Mouse (Mus musculus): ENCODE results near the gene Frmd5.
"Not testable (repeated sequence)": the region's sequence is repeated elsewhere in the genome, so short reads cannot be mapped to it uniquely, and the experiment has no call there.

Gene Frmd5

DNA sequence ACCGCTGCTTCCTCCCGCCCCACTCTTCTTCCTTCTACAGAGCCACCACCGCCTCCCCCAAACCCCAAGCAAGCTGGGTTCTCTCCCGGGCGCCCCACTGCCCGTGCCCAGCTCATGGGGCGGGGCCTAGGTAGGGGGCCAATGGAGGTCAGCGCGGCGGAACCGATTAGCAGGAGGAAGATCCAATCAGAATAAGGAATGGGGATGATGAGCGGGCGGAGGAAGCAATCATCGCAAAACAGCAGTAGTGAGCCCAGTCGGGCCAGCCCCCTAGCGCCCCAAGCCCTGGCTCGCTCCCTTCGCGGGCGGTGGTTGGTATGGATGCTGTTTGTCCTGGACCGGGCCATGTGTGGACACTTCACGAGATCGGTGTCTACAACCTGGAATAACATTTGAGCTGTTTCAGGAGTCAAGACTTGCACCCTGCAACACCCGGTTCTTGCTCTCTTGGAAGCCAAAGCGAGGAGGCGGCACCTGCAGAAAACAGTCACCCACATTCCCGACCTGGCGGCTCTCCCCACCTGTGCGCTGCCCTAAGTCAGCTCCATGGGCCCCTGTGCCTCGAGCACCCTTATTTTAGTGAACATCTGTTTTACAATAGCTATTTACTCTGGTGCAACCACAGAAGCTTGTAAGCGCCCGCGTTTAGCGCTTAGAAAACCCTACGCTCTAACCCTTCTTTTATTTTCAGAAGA lies at the start of gene Frmd5:
Frmd5 (minus strand) TSS at position 129 of the 695 bp plus-strand sequence.
- DNase-seq (ENCODE audit: low spot score) = peak; percentile 88

DNA sequence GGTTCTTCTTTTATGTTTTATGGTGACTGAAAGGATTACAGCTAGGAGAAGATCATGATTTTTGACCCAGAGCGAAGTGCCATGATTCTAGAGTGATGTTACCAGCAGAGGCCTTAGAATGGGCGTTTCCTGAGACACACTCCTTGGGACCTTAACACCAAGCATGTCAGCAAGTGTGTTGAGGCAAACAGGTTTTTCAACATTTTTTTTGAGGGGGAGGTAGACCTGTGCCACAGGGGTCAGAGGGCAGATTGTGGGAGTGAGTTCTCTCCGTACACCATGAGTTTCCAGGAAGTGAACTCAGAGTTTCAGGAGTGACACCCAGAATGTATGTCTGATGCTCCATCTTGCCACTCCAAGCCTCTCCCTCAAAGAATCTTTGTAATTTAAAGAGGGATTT lies 47.1 kb upstream of the Frmd5 start:
- DNase-seq (ENCODE audit: low spot score) = no peak

DNA sequence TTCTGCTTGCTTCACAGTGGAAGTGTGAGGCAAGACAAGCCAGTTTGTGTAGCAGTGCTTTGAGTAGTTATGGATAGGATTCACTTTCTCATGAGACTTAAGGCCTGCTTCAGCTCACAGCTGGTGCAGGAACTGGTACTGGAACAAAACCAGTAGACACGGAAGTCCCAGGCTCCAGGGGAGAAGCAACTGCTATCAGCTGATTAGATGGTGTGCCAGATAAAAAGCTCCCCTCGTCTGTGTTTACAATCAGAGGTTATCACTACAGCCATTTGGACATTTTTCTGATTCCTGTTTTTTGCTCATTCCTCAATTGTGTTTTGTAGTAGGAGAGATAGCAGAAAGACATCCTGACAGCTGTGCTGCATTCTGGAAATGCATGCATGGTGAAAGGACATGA lies 45.2 kb upstream of the Frmd5 start:
- DNase-seq (ENCODE audit: low spot score) = no peak

DNA sequence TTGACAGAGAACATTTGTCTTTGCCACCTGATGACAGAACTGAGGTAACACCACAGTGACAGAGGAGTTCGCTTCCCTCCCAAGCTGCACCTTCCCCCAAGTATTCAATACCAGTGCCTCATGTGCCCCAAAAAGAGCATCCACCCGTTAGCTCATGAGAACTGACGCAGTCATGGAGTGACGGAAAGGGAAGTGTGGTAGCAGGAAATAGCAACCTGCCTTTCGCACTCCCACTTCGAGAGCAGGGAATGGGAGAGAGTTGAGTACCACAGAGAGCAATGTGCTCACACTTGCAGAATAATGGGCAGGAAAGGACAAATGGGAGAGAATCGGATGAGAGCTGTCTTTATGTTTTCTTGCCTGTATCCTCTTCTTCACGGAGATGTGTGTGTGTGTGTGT lies 39.2 kb upstream of the Frmd5 start:
- DNase-seq (ENCODE audit: low spot score) = no peak

DNA sequence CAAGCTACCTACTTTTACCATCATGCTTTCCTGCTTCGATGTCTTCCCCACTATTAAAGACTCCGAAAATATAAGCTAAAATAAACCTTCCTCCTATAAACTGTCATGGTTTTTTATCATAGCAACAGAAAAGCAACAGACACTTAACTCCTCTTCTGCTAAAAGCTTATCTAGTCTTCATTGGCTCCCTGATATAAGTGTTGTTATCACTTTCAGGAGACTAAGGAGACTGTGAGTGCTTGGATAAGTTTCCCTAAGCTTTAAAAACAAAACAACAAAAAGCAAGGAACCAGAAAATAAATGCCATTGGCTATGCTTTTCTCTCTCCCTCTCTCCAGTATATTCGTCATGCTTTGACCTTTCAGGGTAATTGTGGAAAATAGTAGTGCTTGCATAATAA lies 35.4 kb upstream of the Frmd5 start:
- DNase-seq (ENCODE audit: low spot score) = no peak

DNA sequence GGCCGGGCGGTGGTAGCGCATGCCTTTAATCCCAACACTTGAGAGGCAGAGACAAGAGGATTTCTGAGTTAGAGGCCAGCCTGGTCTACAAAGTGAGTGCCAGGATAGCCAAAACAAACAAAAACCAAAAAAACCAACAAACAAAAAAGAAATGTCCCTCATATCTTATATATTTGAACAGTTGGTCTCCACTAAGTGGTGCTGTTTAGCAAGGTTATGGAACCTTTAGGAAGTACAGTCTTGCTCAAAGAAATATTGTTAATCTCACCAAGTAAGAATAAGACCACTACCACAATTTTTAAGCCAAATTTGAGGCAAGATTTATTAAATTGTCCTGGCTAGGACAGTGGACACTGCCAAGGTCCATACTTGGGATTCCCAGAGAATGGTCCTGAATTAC lies 34.6 kb upstream of the Frmd5 start:
- DNase-seq (ENCODE audit: low spot score) = no peak

DNA sequence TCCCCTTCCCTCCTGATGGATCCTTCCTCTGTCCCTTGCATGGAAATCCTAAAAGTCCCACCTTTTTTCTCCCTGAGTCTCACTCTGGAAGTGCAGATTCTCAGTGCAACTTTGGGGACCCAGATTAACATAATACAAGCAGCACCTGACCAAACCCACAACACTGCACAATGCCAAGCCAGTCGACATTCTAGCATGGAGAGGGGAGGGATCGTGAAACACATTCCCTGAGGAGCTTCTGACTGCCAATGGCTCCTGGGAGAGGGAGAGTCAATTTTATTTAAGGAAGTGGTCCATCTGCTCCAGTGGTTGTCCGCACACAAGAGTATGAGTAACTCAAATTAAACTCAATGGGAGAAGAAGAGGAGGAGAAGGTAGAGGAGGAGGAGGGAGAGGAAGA lies 28.0 kb upstream of the Frmd5 start:
- DNase-seq (ENCODE audit: low spot score) = no peak

DNA sequence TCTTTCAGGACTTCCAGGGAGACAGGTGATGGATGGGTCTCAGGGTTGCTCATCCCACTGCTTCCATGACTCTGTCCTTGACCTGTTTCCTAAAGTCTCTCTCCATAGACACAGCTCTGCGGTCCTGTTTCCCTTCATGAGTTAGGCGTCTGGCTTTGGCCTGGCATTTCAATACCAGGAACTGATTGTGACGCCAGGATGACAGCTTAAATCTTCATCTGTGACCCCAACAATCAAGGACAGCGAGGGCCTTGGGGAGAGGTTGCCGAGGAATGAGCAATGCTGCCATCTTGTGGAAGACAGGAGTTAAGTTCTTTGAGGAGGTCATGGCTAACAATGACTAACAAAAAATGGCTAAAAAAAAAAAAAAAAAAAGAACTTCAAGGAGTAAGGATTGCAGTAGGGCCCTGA lies 25.6 kb upstream of the Frmd5 start:
- DNase-seq (ENCODE audit: low spot score) = peak; percentile 45

DNA sequence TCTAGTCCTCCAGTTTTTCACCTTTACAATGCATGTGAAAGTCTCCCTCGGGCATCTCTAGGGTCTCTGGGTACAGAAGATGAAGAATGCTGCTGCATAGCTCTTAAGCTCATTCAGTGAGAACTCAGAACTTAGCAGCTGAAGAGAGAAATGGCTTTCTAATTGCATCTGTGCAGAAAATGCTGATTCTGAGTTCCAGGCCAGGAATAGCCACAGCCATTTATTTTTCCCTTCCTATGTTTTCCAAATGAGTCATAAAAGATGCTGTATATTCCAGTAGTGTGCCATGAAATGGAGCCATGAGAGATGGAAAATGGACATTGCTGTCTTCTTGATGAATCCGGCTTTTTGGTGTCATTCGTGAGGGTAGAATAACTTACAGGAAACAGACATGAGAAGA lies 21.5 kb upstream of the Frmd5 start:
- DNase-seq (ENCODE audit: low spot score) = no peak

DNA sequence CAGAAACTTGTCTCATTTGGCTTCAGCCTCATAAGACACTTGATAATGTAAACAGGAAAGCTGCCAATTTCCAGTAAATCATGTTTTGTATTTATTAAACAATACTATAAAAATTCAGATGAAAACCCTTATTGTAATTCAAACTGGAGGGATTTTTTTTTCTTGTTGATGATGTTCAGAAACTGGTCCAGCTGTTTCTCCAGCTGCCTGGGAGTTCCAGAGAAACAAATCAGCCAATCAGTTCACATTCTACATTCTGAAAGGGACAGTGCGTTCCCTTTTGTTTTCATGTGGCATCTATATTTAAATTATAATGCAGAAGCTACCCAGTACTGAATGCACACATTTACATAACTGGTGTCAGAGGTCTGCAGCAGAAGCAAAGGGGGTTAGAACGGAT lies 19.3 kb upstream of the Frmd5 start:
- DNase-seq (ENCODE audit: low spot score) = no peak

DNA sequence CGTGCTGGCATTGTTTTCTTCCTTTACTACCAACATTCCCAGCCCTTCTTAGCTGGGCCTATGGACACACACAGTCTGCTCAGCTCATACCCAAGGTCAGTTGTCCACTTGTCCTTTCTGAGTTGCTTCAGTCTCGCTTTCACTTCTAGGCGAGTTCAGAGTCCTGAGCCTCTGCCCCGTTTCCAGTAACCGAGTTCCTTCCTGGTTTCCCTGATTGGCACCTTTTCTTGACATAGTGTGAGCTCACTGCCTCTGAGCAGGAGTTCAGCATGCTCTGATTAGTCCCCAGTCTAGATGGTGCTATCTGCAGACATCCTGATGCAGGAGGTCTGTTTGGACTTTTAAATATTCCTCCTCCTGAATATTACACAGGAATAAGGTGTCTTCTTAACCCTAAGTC lies 17.8 kb upstream of the Frmd5 start:
- DNase-seq (ENCODE audit: low spot score) = no peak

DNA sequence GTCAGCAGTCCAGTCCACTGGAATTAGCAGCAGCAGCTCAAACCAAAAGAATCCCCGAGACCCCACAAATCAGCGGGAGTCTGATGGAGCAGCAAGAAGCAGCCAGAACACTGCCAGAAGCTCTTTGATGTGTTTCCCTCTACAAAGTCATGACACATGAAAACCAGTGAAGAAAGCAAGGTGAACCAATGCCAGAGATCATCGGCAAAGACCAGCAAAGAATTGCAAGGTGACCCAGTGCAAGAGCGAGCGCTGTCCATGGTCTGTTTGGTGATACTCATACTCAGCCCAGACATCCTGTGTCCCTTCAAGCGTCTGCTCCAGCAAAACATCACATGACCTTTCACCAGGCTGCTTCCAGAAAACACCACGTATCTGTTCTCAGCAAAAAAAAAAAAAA lies 14.9 kb upstream of the Frmd5 start:
- no peak for DNase-seq (ENCODE audit: low spot score)

DNA sequence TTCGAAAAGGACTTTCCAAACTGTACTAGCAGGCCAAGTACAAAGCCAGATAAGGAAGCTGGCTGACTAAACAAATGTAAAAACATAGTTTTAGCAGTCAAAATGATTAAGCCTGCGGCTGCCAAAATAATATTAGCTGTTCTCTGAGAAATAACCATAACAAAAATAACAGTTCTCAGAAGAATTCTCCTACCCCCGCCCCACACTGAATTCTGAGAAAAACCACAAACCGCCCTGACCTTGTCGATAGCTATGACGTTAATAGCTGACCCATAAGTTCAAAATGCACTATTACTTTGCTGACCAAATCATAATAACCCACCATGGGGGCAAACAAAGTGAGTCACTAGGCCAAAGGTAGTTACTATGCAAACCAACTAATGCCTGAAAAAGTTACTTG lies 4.0 kb upstream of the Frmd5 start:
- DNase-seq (ENCODE audit: low spot score) = not testable (repeated sequence)

DNA sequence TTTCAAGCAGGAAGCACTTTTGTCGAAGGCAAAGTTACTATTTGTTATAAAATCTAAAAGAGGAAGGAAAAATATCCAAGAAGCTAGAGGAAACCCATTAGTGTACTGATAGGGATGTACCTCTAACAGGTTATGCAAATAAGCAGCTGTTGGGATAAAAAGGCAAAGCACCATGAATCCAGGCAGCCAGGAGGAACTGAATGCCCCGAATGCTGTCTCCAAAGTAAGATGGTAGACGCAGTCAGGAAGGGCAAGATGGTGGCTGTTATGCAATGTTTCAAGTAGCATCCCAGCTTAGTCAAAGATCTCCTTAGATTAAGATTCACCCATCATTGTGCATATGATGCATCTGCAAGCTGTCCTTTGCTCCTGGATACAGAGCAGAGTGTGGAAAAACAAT lies 2.2 kb upstream of the Frmd5 start:
- no peak for DNase-seq (ENCODE audit: low spot score)

DNA sequence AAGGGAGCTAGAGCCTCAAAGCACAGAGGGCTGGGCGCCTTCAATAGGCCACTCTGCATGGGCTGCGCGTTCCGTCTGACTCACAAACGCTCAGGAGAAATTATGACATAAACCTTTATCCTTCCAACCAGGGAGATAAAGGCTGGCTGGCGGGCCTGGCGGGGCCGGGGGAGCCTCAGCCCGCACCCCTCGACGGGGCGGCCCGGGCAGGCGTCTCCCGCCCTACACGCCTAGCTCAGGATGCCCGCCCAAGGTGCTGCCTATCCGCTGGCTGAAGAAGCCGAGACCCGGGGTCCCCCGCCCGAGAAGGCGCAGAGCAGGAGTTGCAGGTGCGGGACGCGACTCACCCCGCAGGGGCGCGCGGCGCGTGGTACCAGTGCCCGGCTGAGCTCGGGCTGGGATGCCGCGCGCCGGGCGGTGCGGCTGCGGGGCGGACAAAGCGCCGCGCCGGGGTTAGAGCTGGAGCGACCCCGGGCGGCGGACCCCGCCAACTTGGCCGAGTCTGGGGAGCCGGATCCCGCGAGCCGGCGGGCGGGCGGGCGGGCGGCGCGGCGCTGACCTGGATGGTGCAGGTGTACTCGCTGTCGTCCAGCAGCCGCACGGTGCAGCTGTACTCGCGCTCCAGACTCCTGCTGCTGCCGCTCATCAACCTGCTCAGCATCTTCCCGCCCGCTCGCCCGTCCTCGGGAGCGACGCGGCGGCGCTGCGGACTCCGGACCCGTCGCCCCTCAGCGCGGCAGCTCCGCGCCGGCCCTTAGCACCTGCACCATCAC lies 530 bp downstream of the Frmd5 start:
- peak; percentile 55 for DNase-seq (ENCODE audit: low spot score)

DNA sequence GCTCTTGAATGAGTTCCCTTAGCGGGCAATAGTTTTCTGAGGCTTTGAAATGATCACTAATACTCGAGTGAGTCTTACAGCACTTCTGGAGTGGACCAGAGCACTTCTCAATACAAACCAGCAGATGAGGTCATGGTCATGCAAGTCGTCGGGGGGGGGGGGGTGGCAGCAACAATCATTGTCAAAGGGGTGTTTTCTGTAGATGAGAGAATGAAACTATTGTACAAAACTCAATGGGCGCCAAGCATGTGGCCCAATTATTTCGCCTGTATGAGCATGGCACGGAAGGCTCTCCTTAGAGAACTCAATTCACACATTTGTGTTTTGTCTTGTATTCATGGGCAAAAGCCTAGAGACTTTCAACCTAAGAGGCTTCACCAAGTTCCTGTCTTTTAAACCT lies 7.8 kb downstream of the Frmd5 start:
- DNase-seq (ENCODE audit: low spot score) = no peak

DNA sequence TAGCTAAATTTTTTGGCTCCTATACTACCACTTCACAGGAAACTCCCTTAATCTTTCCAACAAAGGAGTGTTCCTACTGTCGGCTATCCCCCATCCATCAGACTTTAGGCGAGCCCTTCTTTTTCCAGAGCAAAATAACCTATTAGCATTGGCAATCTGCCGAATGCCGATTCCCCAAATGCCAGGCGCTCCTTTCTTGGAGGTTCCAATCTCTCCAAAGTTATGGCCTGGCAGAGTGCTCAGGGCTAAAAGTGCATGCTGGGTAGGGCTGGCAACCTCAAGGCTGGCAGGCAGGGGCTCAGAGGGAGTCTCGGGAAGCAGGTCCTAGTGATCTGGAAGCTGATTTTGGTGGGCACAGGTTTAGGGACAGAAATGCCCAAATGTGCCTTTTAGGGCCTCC lies 10.9 kb downstream of the Frmd5 start:
- DNase-seq (ENCODE audit: low spot score) = no peak

DNA sequence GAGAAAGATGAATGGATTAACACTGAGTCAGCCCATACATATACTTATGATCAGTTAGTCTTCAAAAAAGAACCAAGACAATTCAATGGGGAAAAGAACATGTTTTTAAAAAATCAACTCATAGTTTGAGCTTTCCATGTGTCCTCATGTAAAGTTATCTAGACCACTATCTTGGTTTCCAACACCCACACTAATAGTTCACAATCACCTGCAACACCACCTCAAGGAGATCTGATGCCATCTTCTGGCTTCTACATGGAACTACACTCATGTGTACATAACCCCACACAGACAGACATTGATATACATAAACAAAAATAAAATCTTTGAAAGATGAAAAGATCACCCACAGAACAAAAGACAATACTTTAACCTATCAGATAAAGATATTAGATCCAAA lies 17.1 kb downstream of the Frmd5 start:
- DNase-seq (ENCODE audit: low spot score) = no peak

DNA sequence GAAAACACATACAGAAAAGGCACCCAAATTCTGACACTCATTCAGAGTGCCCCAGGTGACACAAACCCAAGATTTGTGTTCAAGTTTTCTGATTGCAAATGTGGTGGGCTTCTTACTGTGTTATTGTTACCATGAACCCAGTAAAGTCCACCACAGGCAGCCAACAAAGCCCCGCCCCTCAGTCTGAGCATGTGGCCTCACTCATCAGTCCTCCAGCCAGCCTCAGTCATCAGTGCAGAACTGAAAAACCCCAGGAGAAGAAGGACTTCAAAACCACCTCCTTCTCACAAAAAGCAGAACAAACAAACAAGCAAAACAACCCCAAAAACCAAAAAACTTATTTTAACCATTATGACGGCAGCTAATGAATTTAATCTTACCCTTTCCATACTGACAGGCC lies 18.5 kb downstream of the Frmd5 start:
- DNase-seq (ENCODE audit: low spot score) = no peak

DNA sequence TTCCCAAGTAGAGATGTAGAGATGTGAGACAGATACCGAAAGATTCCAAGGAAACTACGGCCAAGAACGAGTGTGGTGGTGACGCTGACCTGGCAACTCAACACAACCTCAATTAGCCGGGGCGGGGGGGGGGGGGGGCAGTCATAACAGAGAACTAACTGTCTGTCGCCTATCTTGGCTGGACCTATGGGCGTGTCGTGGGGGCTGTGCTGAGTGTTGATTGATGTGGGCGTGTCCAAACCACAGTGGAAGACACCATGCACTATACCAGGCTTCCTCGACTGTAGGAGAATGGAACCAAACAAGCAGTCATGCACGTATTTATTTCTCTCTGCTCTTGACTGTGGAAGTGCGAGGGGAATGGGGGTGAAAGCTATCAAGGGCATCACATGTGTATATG lies 19.1 kb downstream of the Frmd5 start:
- DNase-seq (ENCODE audit: low spot score) = no peak

DNA sequence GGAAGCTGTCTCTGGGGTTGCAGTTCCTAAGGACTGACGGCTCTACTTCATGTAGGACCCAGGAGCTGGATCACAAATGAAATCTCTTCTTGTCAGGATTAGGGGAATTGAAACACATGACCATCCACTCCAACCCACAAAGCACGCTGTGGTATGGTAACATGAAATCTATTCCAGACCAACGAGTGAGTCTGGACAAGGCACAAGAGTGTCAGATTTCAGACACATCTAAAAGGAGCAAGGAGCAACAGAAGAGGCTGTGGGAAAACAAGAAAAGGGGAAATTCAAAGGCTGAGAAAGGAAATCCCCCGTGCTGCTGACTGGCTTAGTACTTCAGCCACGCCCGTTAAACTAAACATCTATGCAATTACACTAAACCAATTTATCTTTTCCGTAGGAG lies 19.6 kb downstream of the Frmd5 start:
- DNase-seq (ENCODE audit: low spot score) = no peak

DNA sequence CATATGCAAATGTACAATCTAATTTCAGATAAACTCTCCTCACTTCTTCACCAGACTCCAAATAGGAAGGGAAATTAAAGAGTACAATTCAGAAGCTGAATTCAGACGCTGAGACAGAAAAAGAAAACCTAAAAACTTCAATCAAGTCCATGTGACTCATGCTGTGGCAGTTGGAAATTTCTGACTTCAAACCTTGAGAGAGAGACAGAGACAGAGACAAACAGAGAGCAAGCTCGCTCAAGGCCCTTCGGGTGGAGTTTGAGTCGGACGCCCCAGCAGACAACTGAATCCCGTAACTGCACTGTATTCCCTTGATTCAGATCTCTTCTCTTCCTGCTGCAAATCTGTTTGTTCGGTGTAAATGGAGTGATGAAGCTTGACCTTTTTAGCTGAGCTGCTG lies 30.7 kb downstream of the Frmd5 start:
- no peak for DNase-seq (ENCODE audit: low spot score)

DNA sequence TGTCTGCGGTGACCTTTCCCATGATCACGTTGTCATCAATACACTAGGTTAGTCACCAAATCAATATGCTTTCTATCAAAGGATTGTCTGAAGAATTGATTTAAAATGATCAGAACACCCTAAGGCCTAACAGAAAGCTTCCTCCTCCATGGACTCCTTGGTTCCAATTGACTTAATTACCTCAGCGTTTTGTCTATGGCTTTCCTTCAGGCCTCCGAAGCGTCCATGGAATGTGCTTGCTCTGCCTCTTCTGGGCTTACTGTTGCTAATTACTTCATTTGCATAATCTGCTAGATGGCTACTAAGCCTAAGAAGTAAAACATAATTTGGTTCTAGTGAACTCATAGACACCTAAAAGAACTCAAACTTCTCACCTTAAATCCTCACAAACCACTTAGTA lies 42.0 kb downstream of the Frmd5 start:
- no peak for DNase-seq (ENCODE audit: low spot score)

DNA sequence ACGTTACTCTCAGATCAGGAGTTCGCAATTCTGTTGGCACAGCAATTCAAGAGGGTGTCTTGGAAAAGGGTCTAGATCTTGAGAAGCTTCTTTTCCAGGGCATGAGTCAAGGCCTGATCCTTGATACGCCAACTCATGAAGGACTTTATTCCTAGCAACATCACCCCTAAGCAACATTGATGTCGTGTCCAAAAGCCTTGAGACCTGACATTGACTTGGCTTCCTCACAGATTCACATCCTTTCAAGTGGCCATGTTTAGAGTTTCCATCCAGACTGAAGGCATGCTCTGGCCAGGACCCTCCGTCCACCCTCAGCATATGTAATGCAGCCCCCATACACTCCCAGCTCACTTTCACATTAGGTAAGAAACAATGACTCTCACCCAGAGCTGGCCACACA lies 45.0 kb downstream of the Frmd5 start:
- no peak for DNase-seq (ENCODE audit: low spot score)

Data from testis, postnatal 10 days (tissue).